Mouse (Mus musculus) spleen, adult 18-20 months (tissue): ENCODE data around the gene Sv2c.

Experiments
- DNase-seq, 2 experiments: peaks; one replicate each; pipeline ENCODE4 v3.0.0; 2022; ENCODE audit warnings: mixed read lengths in 2 of 2

The Sv2c gene

DNA sequence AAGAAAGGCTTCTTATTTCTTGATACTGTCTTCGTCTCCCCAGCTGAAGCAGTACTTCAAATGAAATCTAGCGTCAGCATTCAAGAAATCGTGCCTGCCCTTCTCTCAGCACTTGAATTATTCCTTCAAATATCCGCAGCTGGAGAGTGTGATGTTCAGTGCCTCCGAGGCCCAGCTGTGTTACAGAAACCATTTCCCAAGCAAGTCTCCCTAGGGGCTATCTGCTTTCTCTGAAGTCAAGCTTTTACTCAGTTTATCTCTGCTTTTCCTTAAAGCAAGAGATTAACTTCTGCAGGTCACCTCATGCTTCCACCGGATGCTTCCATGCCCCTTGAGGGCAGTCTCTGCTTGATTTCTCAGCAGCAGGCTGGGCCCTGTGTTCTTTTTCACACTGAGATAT, 166.8 kb downstream of the Sv2c start:
- no peak for DNase-seq

GRCm38 (mm10) chr13:95965162-95965561, 167.2 kb downstream of the Sv2c start:
- DNase-seq, result no peak

- no peak for DNase-seq
These were observed 168.2 kb downstream of the Sv2c start for GRCm38 (mm10) chr13:95964226-95964625.

DNA sequence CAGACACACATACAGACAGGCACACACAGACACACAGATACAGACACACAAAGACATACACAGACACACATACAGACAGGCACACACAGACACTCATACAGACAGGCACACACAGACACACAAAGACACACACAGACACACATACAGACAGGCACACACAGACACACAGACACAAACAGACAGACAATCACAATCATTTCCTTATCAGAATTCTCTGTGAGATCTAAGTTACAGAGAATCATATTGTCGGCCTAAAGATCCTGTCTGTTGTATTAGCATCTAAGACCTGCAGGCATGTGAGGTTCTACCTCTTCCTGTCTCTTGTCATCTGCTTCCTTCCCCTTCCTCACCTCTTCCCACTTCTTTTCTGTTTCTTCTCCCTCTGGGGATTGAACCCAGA, 168.7 kb downstream of the Sv2c start:
- no peak for DNase-seq

- no peak for DNase-seq
These were observed 170.5 kb downstream of the Sv2c start for GRCm38 (mm10) chr13:95961905-95962304.

GRCm38 (mm10) chr13:95961191-95961791, 171.1 kb downstream of the Sv2c start:
- DNase-seq, result no peak

GRCm38 (mm10) chr13:95960477-95961185, 171.7 kb downstream of the Sv2c start:
- DNase-seq, result no peak

DNA sequence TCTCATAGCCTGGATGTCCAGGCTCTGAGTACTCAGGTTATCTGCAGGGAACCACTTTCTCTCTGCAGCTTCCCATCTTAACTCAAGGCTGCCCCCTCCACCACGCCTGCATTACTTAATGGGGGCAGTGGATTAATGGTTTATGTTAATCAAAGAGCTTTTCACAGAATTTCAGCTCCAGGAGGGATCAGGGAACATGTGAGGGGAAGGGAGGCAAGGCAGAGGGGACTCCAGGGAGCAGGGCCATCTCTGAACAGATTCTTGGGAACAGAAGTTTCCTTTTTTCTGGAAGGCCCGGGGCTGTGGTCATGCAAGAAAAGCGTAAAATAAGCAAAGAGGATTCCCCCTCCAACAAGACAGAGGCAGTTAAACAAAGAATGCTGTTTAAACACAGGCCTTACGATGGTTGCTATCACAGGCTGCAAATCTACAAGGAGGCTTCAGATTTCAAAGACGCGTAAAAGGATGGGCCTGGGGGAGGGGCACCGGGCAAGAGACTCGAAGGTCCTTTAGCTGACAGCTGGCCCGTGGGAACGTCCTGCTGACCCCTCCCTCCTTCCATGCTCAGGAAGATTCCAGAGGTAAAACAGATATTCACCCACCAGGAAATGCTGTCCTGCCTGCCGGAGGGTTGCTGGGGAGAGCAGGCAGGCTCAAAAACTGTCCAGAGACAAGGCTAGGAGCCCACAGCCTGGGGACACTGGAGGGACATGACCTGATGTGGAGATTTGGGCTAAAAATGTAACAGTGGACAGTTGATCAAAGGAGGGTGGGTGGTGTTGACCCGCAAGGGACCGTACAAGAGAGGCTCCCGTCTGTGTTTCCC, 172.5 kb downstream of the Sv2c start:
- no peak for DNase-seq

- DNase-seq, result no peak
These were observed 175.2 kb downstream of the Sv2c start for GRCm38 (mm10) chr13:95957134-95957533.

GRCm38 (mm10) chr13:95956327-95956781, 176.0 kb downstream of the Sv2c start:
- DNase-seq, result no peak

GRCm38 (mm10) chr13:95955204-95955603, 177.2 kb downstream of the Sv2c start:
- DNase-seq, result no peak

DNA sequence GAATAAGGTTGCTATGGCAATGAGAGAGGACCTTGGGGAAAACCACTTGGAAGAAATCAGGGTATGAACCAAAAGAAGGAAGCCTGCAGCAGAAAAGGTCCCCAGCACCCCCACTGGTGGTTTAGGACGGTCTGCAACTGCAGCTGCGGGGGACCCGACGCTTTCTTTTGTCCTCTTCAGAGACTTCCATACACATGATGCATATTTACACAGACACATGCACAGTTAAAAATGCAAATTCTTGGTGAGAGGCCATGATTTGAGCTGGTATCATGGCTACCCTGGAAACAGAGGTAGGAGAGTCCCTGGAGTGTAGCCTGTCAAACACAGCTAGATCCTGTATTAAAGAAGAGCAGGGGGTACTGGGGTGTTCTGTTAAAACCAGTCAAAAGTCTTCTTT, 178.7 kb downstream of the Sv2c start:
- DNase-seq, result no peak

DNA sequence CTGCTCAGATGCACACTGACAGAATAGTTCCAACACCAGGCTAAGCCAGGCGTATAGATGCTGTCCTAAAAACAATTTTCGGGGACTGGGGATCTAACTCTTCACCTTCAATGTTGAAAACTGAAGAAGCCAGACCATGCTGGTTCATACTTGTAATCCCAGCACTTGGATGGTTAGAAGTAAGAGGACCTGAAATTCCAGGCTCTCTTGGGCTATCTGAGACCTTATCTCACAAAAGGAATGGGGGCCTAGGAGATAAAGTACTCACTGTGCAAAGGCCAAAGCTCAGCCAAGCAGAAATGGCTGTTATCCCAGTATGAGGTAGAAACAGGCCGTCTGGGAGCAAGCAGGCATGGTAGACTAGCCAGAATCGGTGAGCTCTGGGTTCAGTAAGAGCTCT, 180.1 kb downstream of the Sv2c start:
- DNase-seq, result no peak

DNA sequence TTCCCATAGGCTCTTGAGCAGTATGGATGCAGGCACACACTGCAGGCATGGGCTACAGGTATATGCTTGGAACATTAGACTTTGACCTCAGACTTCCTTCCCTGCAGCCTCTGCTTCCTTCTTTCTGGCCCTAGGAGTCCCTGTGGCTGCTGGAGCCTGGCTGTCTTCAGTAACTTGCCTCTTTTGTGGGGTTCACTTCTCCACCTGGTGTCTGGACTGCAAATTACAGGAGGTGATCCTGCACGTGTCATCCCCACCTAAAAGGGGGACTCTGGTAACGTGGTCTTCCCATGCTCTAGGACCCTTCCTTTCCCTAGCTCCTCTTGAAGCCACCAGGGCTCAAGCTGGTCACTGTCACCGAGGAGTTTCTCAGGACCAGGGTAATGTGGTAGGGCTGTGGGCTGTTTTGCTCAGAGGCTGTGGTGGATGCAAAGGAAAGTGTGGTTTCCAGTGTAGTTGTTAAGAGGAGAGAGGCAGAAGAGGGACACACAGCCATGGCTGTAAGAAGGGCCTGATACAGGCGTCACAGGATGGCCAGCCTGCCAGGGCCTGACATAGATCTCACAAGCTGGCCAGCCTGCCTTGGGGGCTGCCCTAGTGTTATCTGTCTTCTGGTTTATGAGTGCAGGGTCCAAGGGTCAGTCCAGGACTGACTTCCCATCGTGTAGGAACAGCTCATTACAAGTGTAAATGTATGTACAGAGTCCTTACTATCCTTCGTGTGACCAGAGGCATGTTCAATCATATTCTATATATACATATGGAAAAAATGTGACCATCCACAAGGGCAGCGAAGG, 181.1 kb downstream of the Sv2c start:
- DNase-seq, result peak in 1 of 2 experiments; percentile 38

- no peak for DNase-seq
These were observed 181.8 kb downstream of the Sv2c start for GRCm38 (mm10) chr13:95950434-95951091.

DNA sequence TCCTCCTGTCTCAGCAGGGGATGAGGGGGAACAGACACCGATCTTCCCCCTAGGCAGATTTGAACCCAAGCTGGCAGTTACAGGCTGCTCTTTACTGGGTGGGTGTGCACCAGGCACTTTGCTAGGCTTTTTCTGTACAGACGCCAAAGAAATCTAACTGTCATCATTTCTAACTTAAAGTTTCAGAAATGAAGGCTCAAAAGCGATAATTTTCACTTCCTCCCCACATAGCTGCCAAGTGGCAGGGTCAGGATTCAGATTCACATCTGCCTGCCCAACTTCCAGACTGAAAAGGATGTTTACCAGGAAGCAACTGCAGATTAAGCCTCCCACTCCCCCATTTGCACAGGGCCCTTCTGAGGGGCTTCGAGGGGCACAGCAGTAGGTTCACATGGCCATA, 183.0 kb downstream of the Sv2c start:
- DNase-seq, result no peak

DNA sequence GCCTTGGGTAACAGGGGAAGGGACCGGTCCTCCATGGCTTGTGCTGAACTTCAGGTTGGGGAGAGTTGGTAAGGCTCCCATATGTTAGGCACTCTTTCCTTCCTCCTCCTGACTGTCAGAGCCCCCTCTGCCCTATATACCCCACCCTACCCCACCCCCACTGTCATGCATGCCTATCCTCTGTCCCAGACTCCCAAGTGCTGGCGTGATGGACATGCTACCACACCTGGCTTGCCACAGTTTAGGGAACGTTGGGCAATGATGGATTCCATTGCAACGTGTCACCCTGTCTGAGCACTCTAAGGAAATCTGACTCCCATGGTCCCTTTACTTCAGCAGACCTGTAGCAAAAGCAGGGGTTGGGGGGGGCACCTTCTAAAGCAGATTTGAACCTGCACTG, 183.6 kb downstream of the Sv2c start:
- DNase-seq, result no peak

DNA sequence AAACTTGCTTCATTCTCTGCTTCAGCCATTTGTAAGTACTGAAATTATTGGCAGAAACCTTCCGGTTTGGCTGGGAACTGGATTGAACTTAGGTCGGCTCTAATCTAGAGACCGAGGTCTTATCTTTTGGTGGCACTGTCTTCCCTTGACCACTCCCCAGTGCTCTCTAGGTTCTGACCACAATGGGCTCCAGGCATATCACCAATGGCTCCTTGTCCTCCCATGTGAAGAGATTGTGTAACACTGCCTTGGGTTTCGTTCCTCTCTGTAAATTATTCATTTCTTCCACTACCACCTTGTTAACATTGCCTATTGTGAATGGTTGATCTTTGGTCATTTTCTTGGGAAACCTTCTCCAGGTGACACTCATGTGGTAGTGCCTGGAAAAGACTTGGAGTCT, 184.0 kb downstream of the Sv2c start:
- no peak for DNase-seq

GRCm38 (mm10) chr13:95945937-95946507, 186.4 kb downstream of the Sv2c start:
- no peak for DNase-seq

DNA sequence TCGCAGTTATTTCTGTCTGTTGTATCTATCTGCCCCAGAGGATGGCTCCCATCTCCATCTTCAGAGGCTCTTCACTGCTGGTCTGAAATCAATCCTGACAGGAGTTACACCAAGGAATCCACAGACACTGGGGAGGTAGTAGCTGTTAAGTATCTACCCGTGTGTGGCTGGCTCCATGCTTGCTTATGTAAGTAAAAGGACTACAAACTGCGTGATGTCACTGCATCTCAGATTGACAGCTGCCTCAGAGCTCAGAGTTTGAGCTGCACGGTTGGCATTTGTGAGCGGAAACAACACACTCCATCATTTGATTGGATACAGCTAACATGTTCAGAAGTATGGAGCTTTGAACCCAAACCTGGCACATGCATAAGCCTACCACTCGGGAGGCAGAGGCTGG, 187.8 kb downstream of the Sv2c start:
- DNase-seq, result no peak

DNA sequence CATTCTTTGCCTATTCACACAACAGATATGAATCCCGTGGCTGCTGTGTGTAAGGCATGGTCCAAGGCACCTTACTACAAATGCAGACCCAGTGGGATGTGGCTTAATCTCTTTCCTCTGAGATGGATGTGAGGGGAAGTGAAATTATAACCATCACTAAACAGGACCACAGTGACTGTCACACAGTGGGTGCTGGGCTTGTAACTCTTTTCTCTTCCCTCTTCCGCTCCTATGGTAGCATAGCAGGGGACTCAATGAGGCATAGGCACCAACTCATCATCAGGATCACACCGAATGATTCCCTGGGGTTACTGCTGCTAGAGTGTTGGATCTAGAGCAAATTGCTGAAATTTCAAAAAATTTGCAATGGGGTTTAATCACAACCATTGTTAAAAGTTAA, 188.5 kb downstream of the Sv2c start:
- DNase-seq, result no peak

DNA sequence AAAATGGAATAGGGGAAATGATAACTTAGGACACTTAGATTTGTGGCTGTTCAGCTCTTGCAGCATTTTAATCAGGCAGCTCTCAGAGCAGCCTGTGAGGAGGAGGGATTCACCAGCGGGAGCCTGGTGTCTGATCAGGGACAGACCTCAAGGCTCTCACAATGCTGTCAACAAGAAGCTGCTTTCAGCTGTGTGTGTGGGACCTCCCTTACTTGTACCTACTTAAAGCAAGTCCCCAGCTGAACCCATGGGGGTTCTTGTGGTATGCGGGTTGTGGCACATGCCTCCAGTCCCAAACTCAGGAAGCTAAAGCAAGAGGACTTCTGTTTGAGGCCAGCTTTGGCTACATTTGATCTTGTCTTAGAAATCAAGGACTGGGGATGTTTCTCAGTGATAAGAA, 189.8 kb downstream of the Sv2c start:
- no peak for DNase-seq
